ENCODE assay signal across 23 mouse cellular contexts in genomic region chr6:121191261-121192009, GRCm38 (mm10). TPM values are rescaled to one million over a fixed set of nuclear protein-coding genes. Genes with fewer than 3 reads are reported as not detected.
DNase-seq lines count a peak whose midpoint lies in the region; ATAC-seq and TF ChIP-seq lines count a peak whose summit lies in the region.
"Had no signal": no experiment of that assay in that cellular context is flagged by ENCODE, and none has a peak within 500 bp of the region (broad histone marks: within the 10 kb centered on the region; RNA-seq: fewer than 3 reads in every experiment).

No protein-coding gene starts in this region.

- H3K27ac ChIP-seq in heart, postnatal 0 days (ENCODE audit: low read depth) = no peak overlapping the region
- H3K27ac ChIP-seq in heart, adult 2 months = no peak overlapping the region
- H3K27ac ChIP-seq in lung, postnatal 0 days (ENCODE audit: low read length) = no peak overlapping the region
- H3K27ac ChIP-seq: limb, embryonic 15.5 days; macrophage; midbrain, embryonic 15.5 days had no signal

- no peak for TF ChIP-seq CTCF in heart, postnatal 0 days (IDR thresholded peaks at IDR 0.05; ENCODE audit: low read depth)
- no peak for TF ChIP-seq CTCF in heart, adult 2 months (IDR thresholded peaks at IDR 0.05)
- no peak for TF ChIP-seq CTCF in lung, postnatal 0 days (IDR thresholded peaks at IDR 0.05)

- H3K27me3 ChIP-seq in heart, postnatal 0 days (ENCODE audit: control insufficient read depth, insufficient read depth, low read length) = no peaks in the 10 kb centered on the region
- H3K27me3 ChIP-seq in heart, adult 2 months (ENCODE audit: control insufficient read depth, insufficient read depth, low read length) = no peaks in the 10 kb centered on the region
- no peaks in the 10 kb centered on the region for H3K27me3 ChIP-seq in lung, postnatal 0 days (replicated peaks; ENCODE audit: insufficient read depth, low read length)
- H3K27me3 ChIP-seq in megakaryocyte, embryonic 14.5 days (replicated peaks) = no peaks in the 10 kb centered on the region
- H3K27me3 ChIP-seq: limb, embryonic 15.5 days; midbrain, embryonic 15.5 days; Patski had no signal

- H3K4me2 ChIP-seq in heart, postnatal 0 days (ENCODE audit: low read depth, low read length) = no peak overlapping the region
- H3K4me2 ChIP-seq in lung, postnatal 0 days (replicated peaks; ENCODE audit: low read depth, low read length) = no peak overlapping the region
- H3K4me2 ChIP-seq: limb, embryonic 15.5 days; midbrain, embryonic 15.5 days had no signal

- no peaks in the 10 kb centered on the region for H3K9me3 ChIP-seq in heart, postnatal 0 days (replicated peaks; ENCODE audit: control insufficient read depth, low read length)
- H3K9me3 ChIP-seq in lung, postnatal 0 days (ENCODE audit: low read length) = no peaks in the 10 kb centered on the region
- no peaks in the 10 kb centered on the region for H3K9me3 ChIP-seq in megakaryocyte, embryonic 14.5 days
- H3K9me3 ChIP-seq: limb, embryonic 15.5 days; midbrain, embryonic 15.5 days had no signal

- TF ChIP-seq EP300 in heart, postnatal 0 days (IDR thresholded peaks at IDR 0.05; ENCODE audit: low read depth) = no peak
- no peak for TF ChIP-seq EP300 in heart, adult 2 months (IDR thresholded peaks at IDR 0.05; ENCODE audit: insufficient read depth, low read depth, low read length)
- 0 out of 2 replicates have a peak, but pooled peaks have one; percentile 11 for TF ChIP-seq EP300 in lung, postnatal 0 days (IDR thresholded peaks at IDR 0.05)

- intact Hi-C loops in heart, adult 2 months (cut with DNase I) = no loop called here

- H3K79me2 ChIP-seq in heart, adult 2 months (replicated peaks; ENCODE audit: control insufficient read depth, insufficient read depth, low read length) = no peaks in the 10 kb centered on the region

- H3K36me3 ChIP-seq in heart, postnatal 0 days (replicated peaks; ENCODE audit: control insufficient read depth, insufficient read depth, low read length) = peaks cover 32% of the 10 kb centered on the region
- no peaks in the 10 kb centered on the region for H3K36me3 ChIP-seq in heart, adult 2 months (ENCODE audit: control insufficient read depth, insufficient read depth, low read length)
- peaks cover 8% of the 10 kb centered on the region; the same call in 1 of the 2 replicates for H3K36me3 ChIP-seq in lung, postnatal 0 days (ENCODE audit: insufficient read depth, low read length)
- H3K36me3 ChIP-seq in megakaryocyte, embryonic 14.5 days (replicated peaks; ENCODE audit: low read length) = peaks cover 89% of the 10 kb centered on the region

- no peak for TF ChIP-seq POLR2A in heart, adult 2 months (IDR thresholded peaks at IDR 0.05; ENCODE audit: insufficient read depth, low read depth, low read length)

- H3K4me1 ChIP-seq in heart, postnatal 0 days (ENCODE audit: control insufficient read depth, insufficient read depth) = no peaks in the 10 kb centered on the region
- H3K4me1 ChIP-seq in heart, adult 2 months (ENCODE audit: control insufficient read depth, insufficient read depth, low read length) = no peaks in the 10 kb centered on the region
- H3K4me1 ChIP-seq in lung, postnatal 0 days (ENCODE audit: insufficient read depth, low read depth, low read length) = peaks cover 3% of the 10 kb centered on the region; the same call in 1 of the 2 replicates
- peaks cover 71% of the 10 kb centered on the region for H3K4me1 ChIP-seq in megakaryocyte, embryonic 14.5 days

- no peak overlapping the region for H3K9ac ChIP-seq in heart, postnatal 0 days (replicated peaks; ENCODE audit: low read depth, low read length)
- H3K9ac ChIP-seq in heart, adult 2 months (ENCODE audit: low read depth, low read length) = no peak overlapping the region
- no peak overlapping the region for H3K9ac ChIP-seq in lung, postnatal 0 days (replicated peaks; ENCODE audit: low read depth)
- H3K9ac ChIP-seq: forebrain, postnatal 0 days; limb, embryonic 15.5 days; midbrain, embryonic 15.5 days had no signal

- 61% methylated on average over 11 of the region's 11 CpGs for WGBS in heart, postnatal 0 days
- WGBS in heart, adult 2 months = 60% methylated on average over 11 of the region's 11 CpGs
- WGBS in lung, postnatal 0 days = 54% methylated on average over 11 of the region's 11 CpGs

- H3K4me3 ChIP-seq in heart, postnatal 0 days (ENCODE audit: low read depth, low read length) = no peak overlapping the region
- no peak overlapping the region for H3K4me3 ChIP-seq in heart, adult 2 months
- no peak overlapping the region for H3K4me3 ChIP-seq in lung, postnatal 0 days (ENCODE audit: low read depth, low read length)
- peak overlapping the region; percentile 47 for H3K4me3 ChIP-seq in megakaryocyte, embryonic 14.5 days (replicated peaks)
- H3K4me3 ChIP-seq: limb, embryonic 15.5 days; midbrain, embryonic 15.5 days had no signal

- peak; percentile 6 for DNase-seq in heart, postnatal 0 days (ENCODE audit: low spot score)
- no peak for DNase-seq in heart, adult 2 months
- peak; percentile 73 for DNase-seq in lung, postnatal 0 days (ENCODE audit: low spot score)
- no peak for DNase-seq in lung, postnatal 10 days
- DNase-seq in right cerebral cortex, postnatal 10 days (ENCODE audit: low spot score in 2 of 2) = no peak
- no peak for DNase-seq in embryo, embryonic 10 days (ENCODE audit: low spot score)
- DNase-seq: adrenal gland, postnatal 14 days; cerebellum, adult 9-10 months; forebrain, postnatal 0 days; gastrocnemius, postnatal 14 days; heart, postnatal 14 days; right cerebral cortex, adult 18-20 months; spleen, adult 18-20 months; thymus, postnatal 4 days had no signal

- ATAC-seq in heart, postnatal 0 days (ENCODE audit: insufficient read depth, low read depth) = no peak
- peak; percentile 55 for ATAC-seq in lung, postnatal 0 days
- no peak for ATAC-seq in cerebellum, adult (ENCODE audit: insufficient number of reproducible peaks, low FRiP score, low TSS enrichment)
- ATAC-seq: activated CD4-positive, CD25-positive, alpha-beta regulatory T cell, adult 4 months; forebrain, postnatal 0 days; hindbrain, embryonic 16.5 days; midbrain, embryonic 15.5 days; Patski had no signal

RNA-seq across cellular contexts. Expression of gene Pex26, which starts 8.0 kb away (rescaled TPM):
- 17.5 and 20.2 TPM in 2 replicates for total RNA-seq in heart, postnatal 0 days (2014; rRNA removed; ENCODE audit: low replicate concordance)
- polyA plus RNA-seq in heart, postnatal 0 days (2015; fragmentation: Nextera tagmentation; extraction: Ambion mirVana) = 4.6 and 5.0 TPM in 2 replicates
- total RNA-seq in heart, adult 2 months (2021) = 1 to 10 TPM; 6.0 TPM
- polyA plus RNA-seq in heart, adult 2 months (2012; rRNA removed) = 8.3 and 10.9 TPM in 2 replicates
- polyA plus RNA-seq in lung, postnatal 0 days (2015; fragmentation: Nextera tagmentation; extraction: Ambion mirVana) = 5.9 and 6.2 TPM in 2 replicates
- 3.6 and 7.2 TPM in 2 replicates for polyA plus RNA-seq in megakaryocyte, embryonic 14.5 days (2012; ENCODE audit: insufficient read depth, low replicate concordance)

RNA-seq across cellular contexts. Expression of gene Tuba8, which starts 19.1 kb away (rescaled TPM):
- 2.7 and 5.6 TPM in 2 replicates for total RNA-seq in heart, postnatal 0 days (2014; rRNA removed; ENCODE audit: low replicate concordance)
- 3.6 and 6.0 TPM in 2 replicates for polyA plus RNA-seq in heart, postnatal 0 days (2015; fragmentation: Nextera tagmentation; extraction: Ambion mirVana)
- total RNA-seq in heart, adult 2 months (2021) = 100 to 1,000 TPM; 192 to 198 TPM
- polyA plus RNA-seq in heart, adult 2 months (2012; rRNA removed) = 71.6 and 81.9 TPM in 2 replicates
- 12.1 and 13.9 TPM in 2 replicates for polyA plus RNA-seq in lung, postnatal 0 days (2015; fragmentation: Nextera tagmentation; extraction: Ambion mirVana)
- polyA plus RNA-seq in megakaryocyte, embryonic 14.5 days (2012; ENCODE audit: insufficient read depth, low replicate concordance) = 75.1 and 120 TPM in 2 replicates

RNA-seq across cellular contexts. Expression of gene Usp18, which starts 54.3 kb away (rescaled TPM):
- total RNA-seq in heart, postnatal 0 days (2014; rRNA removed; ENCODE audit: low replicate concordance) = 8.3 and 13.3 TPM in 2 replicates
- polyA plus RNA-seq in heart, postnatal 0 days (2015; fragmentation: Nextera tagmentation; extraction: Ambion mirVana) = 4.0 and 5.2 TPM in 2 replicates
- total RNA-seq in heart, adult 2 months (2021) = 1 to 10 TPM; 1.3 to 1.5 TPM
- 3.9 and 5.7 TPM in 2 replicates for polyA plus RNA-seq in heart, adult 2 months (2012; rRNA removed)
- polyA plus RNA-seq in lung, postnatal 0 days (2015; fragmentation: Nextera tagmentation; extraction: Ambion mirVana) = 27.0 and 30.4 TPM in 2 replicates
- polyA plus RNA-seq in megakaryocyte, embryonic 14.5 days (2012; ENCODE audit: insufficient read depth, low replicate concordance) = 1.2 TPM in 1 of 2 replicates, not detected in the other
- total RNA-seq: left cerebral cortex, postnatal 14 days had no signal

Comparison
In these comparisons a context has a peak if more than half of its experiments do, and no peak if none do; other contexts are left out.
1. DNase-seq: peak in heart, postnatal 0 days (single experiment) and lung, postnatal 0 days (single experiment); none in heart, adult 2 months (0 of 2), lung, postnatal 10 days (single experiment), right cerebral cortex, postnatal 10 days (0 of 2) and embryo, embryonic 10 days (single experiment).